Mouse (Mus musculus): Measurements from ENCODE around the gene Zfp800. TPM values are rescaled to one million over a fixed set of nuclear protein-coding genes. Genes with fewer than 3 reads are reported as not detected.
A peak's percentile ranks its signal among the peaks of the same experiment; 100 is the strongest.

The Zfp800 gene
- polyA plus RNA-seq (2015; fragmentation: Nextera tagmentation; extraction: Ambion mirVana): 20.6 and 23.3 TPM in 2 replicates

GRCm38 (mm10) chr6:28397681-28398203 lies at the start of gene Zfp800:
TSS of gene Zfp800 (minus strand) at chr6:28398005.
- ATAC-seq (ENCODE audit: insufficient number of reproducible peaks, low FRiP score, low TSS enrichment, low read depth): no peak
- H3K36me3 ChIP-seq: no peaks in the 10 kb centered on the region
- H3K27ac ChIP-seq (replicated peaks): no peak within 1 kb of the TSS
- peaks cover 3% of the 10 kb centered on the region; the same call in 1 of the 2 replicates for H3K9me3 ChIP-seq (replicated peaks)
- peak within 1 kb of the TSS; percentile 45 for H3K4me3 ChIP-seq (replicated peaks)
- WGBS: under 1% methylated on average over 33 of the region's 33 CpGs
- H3K4me1 ChIP-seq: peaks cover 6% of the 10 kb centered on the region; the same call in 1 of the 2 replicates
- H3K9ac ChIP-seq: peak within 1 kb of the TSS; percentile 12
- H3K27me3 ChIP-seq: peaks cover 25% of the 10 kb centered on the region
- peak within 1 kb of the TSS; percentile 89 for H3K4me2 ChIP-seq (replicated peaks)

GRCm38 (mm10) chr6:28431538-28431855 lies 33.7 kb upstream of the Zfp800 start:
- WGBS: 73% methylated on average over 6 of the region's 6 CpGs

GRCm38 (mm10) chr6:28430795-28431537 lies 33.2 kb upstream of the Zfp800 start:
- WGBS: 77% methylated on average over 10 of the region's 10 CpGs
- H3K9ac ChIP-seq: no peak overlapping the region
- ATAC-seq (ENCODE audit: insufficient number of reproducible peaks, low FRiP score, low TSS enrichment, low read depth): no peak

More at GRCm38 (mm10) chr6:28431538-28431855, 33.7 kb upstream of the Zfp800 start:
- ATAC-seq (ENCODE audit: insufficient number of reproducible peaks, low FRiP score, low TSS enrichment, low read depth): no peak
- Histone ChIP-seq H3K4me2 (replicated peaks) (no peak overlapping the region), H3K9me3 (replicated peaks) (no peaks in the 10 kb centered on the region), H3K27me3 (no peaks in the 10 kb centered on the region), H3K4me1 (no peaks in the 10 kb centered on the region), H3K27ac (replicated peaks) (no peak overlapping the region), H3K9ac (no peak overlapping the region), H3K4me3 (replicated peaks) (no peak overlapping the region), H3K36me3 (peaks cover 8% of the 10 kb centered on the region; the same call in 1 of the 2 replicates)

GRCm38 (mm10) chr6:28429870-28430269 lies 32.1 kb upstream of the Zfp800 start:
- H3K27me3 ChIP-seq: no peaks in the 10 kb centered on the region
- WGBS: 87% methylated on average over 11 of the region's 11 CpGs
- peaks cover 8% of the 10 kb centered on the region for H3K4me1 ChIP-seq
- H3K27ac ChIP-seq (replicated peaks): no peak overlapping the region
- no peak overlapping the region for H3K9ac ChIP-seq
- no peak overlapping the region for H3K4me3 ChIP-seq (replicated peaks)
- ATAC-seq (ENCODE audit: insufficient number of reproducible peaks, low FRiP score, low TSS enrichment, low read depth): no peak
- H3K4me2 ChIP-seq (replicated peaks): no peak overlapping the region
- peaks cover 24% of the 10 kb centered on the region for H3K36me3 ChIP-seq
- no peaks in the 10 kb centered on the region for H3K9me3 ChIP-seq (replicated peaks)

More at GRCm38 (mm10) chr6:28430795-28431537, 33.2 kb upstream of the Zfp800 start:
- no peak overlapping the region for H3K27ac ChIP-seq (replicated peaks)
- no peak overlapping the region for H3K4me2 ChIP-seq (replicated peaks)
- no peaks in the 10 kb centered on the region for H3K27me3 ChIP-seq
- H3K4me3 ChIP-seq (replicated peaks): no peak overlapping the region
- H3K4me1 ChIP-seq: peaks cover 3% of the 10 kb centered on the region; the same call in 1 of the 2 replicates
- H3K9me3 ChIP-seq (replicated peaks): no peaks in the 10 kb centered on the region
- peaks cover 13% of the 10 kb centered on the region for H3K36me3 ChIP-seq

GRCm38 (mm10) chr6:28428290-28428689 lies 30.5 kb upstream of the Zfp800 start, which contains the start of gene Gcc1:
TSS of gene Gcc1 (minus strand) at chr6:28428390.
- Histone ChIP-seq H3K4me1 (peaks cover 15% of the 10 kb centered on the region), H3K4me2 (replicated peaks) (no peak within 1 kb of the TSS), H3K9ac (no peak within 1 kb of the TSS), H3K9me3 (replicated peaks) (no peaks in the 10 kb centered on the region), H3K27ac (replicated peaks) (no peak within 1 kb of the TSS), H3K4me3 (replicated peaks) (no peak within 1 kb of the TSS), H3K36me3 (peaks cover 25% of the 10 kb centered on the region), H3K27me3 (no peaks in the 10 kb centered on the region)
- no peak for ATAC-seq (ENCODE audit: insufficient number of reproducible peaks, low FRiP score, low TSS enrichment, low read depth)
- 81% methylated on average over 3 of the region's 3 CpGs for WGBS

- H3K27me3 ChIP-seq: no peaks in the 10 kb centered on the region
- no peak within 1 kb of the TSS for H3K4me2 ChIP-seq (replicated peaks)
- WGBS: 74% methylated on average over 3 of the region's 3 CpGs
- peaks cover 21% of the 10 kb centered on the region for H3K4me1 ChIP-seq
- H3K9me3 ChIP-seq (replicated peaks): no peaks in the 10 kb centered on the region
- no peak within 1 kb of the TSS for H3K9ac ChIP-seq
- peaks cover 25% of the 10 kb centered on the region for H3K36me3 ChIP-seq
- no peak for ATAC-seq (ENCODE audit: insufficient number of reproducible peaks, low FRiP score, low TSS enrichment, low read depth)
- H3K27ac ChIP-seq (replicated peaks): no peak within 1 kb of the TSS
- H3K4me3 ChIP-seq (replicated peaks): no peak within 1 kb of the TSS
Measured at GRCm38 (mm10) chr6:28427096-28427839, 29.5 kb upstream of the Zfp800 start, which contains the start of gene Fscn3. TSS of gene Fscn3 (plus strand) at chr6:28427789.

- no peak overlapping the region for H3K27ac ChIP-seq (replicated peaks)
- H3K9ac ChIP-seq: no peak overlapping the region
- 84% methylated on average over 6 of the region's 6 CpGs for WGBS
- H3K27me3 ChIP-seq: no peaks in the 10 kb centered on the region
- H3K4me2 ChIP-seq (replicated peaks): peak overlapping the region; percentile 64
- H3K9me3 ChIP-seq (replicated peaks): no peaks in the 10 kb centered on the region
- 0 out of 2 replicates have a peak overlapping the region, but pooled peaks have one; percentile 3 for H3K4me3 ChIP-seq (replicated peaks)
- peaks cover 25% of the 10 kb centered on the region for H3K36me3 ChIP-seq
- H3K4me1 ChIP-seq: peaks cover 38% of the 10 kb centered on the region
- ATAC-seq (ENCODE audit: insufficient number of reproducible peaks, low FRiP score, low TSS enrichment, low read depth): no peak
Measured at GRCm38 (mm10) chr6:28425019-28425418, 27.2 kb upstream of the Zfp800 start.

- peaks cover 32% of the 10 kb centered on the region for H3K36me3 ChIP-seq
- H3K27me3 ChIP-seq: no peaks in the 10 kb centered on the region
- H3K4me3 ChIP-seq (replicated peaks): peak overlapping the region; percentile 69
- 8% methylated on average over 45 of the region's 46 CpGs for WGBS
- peak overlapping the region; percentile 64 for H3K4me2 ChIP-seq (replicated peaks)
- H3K4me1 ChIP-seq: peaks cover 44% of the 10 kb centered on the region
- peak overlapping the region; percentile 85 for H3K27ac ChIP-seq (replicated peaks)
- H3K9ac ChIP-seq: peak overlapping the region; percentile 77
- peak; percentile 41 for ATAC-seq (ENCODE audit: insufficient number of reproducible peaks, low FRiP score, low TSS enrichment, low read depth)
- no peaks in the 10 kb centered on the region for H3K9me3 ChIP-seq (replicated peaks)
Measured at GRCm38 (mm10) chr6:28423767-28424695, 26.2 kb upstream of the Zfp800 start.

GRCm38 (mm10) chr6:28423313-28423712 lies 25.5 kb upstream of the Zfp800 start, which contains the start of gene Arf5:
TSS of gene Arf5 (plus strand) at chr6:28423560.
- no peaks in the 10 kb centered on the region for H3K27me3 ChIP-seq
- WGBS: under 1% methylated on average over 31 of the region's 42 CpGs
- ATAC-seq (ENCODE audit: insufficient number of reproducible peaks, low FRiP score, low TSS enrichment, low read depth): peak; percentile 81
- peaks cover 44% of the 10 kb centered on the region for H3K4me1 ChIP-seq
- H3K27ac ChIP-seq (replicated peaks): peak within 1 kb of the TSS; percentile 85
- H3K36me3 ChIP-seq: peaks cover 39% of the 10 kb centered on the region
- no peaks in the 10 kb centered on the region for H3K9me3 ChIP-seq (replicated peaks)
- peak within 1 kb of the TSS; percentile 69 for H3K4me3 ChIP-seq (replicated peaks)
- H3K9ac ChIP-seq: peak within 1 kb of the TSS; percentile 77
- peak within 1 kb of the TSS; percentile 88 for H3K4me2 ChIP-seq (replicated peaks)

- Histone ChIP-seq H3K27me3 (no peaks in the 10 kb centered on the region), H3K27ac (replicated peaks) (peak overlapping the region; percentile 72), H3K4me3 (replicated peaks) (peak overlapping the region; percentile 69), H3K36me3 (peaks cover 43% of the 10 kb centered on the region), H3K9ac (no peak overlapping the region), H3K4me2 (replicated peaks) (peak overlapping the region; percentile 88), H3K4me1 (peaks cover 44% of the 10 kb centered on the region), H3K9me3 (replicated peaks) (no peaks in the 10 kb centered on the region)
- 68% methylated on average over 15 of the region's 15 CpGs for WGBS
- no peak for ATAC-seq (ENCODE audit: insufficient number of reproducible peaks, low FRiP score, low TSS enrichment, low read depth)
Measured at GRCm38 (mm10) chr6:28422651-28423290, 25.0 kb upstream of the Zfp800 start.

All from embryonic facial prominence, embryonic 15.5 days (tissue).